Mouse (Mus musculus) frontal cortex, postnatal 36 days (tissue): ENCODE results near the gene Fads6.

Source experiments
- DNase-seq, 2 experiments: peaks; one replicate each; pipeline ENCODE4 v3.0.0; 2022; ENCODE audit warnings: low spot score in 2 of 2

The Fads6 gene

GRCm38 (mm10) chr11:115257775-115258510, 39.5 kb downstream of the Fads6 start:
- no peak for DNase-seq

GRCm38 (mm10) chr11:115251258-115251657, 46.2 kb downstream of the Fads6 start:
- DNase-seq, result no peak

GRCm38 (mm10) chr11:115250405-115251090, 46.9 kb downstream of the Fads6 start:
- DNase-seq, result no peak

- DNase-seq, result no peak
Observed at GRCm38 (mm10) chr11:115249721-115250404, 47.6 kb downstream of the Fads6 start.

- no peak for DNase-seq
Observed at GRCm38 (mm10) chr11:115247945-115248344, 49.5 kb downstream of the Fads6 start.

- DNase-seq, result no peak
Observed at GRCm38 (mm10) chr11:115247240-115247639, 50.2 kb downstream of the Fads6 start.

GRCm38 (mm10) chr11:115246386-115246785, 51.1 kb downstream of the Fads6 start:
- DNase-seq, result no peak

- no peak for DNase-seq
Observed at GRCm38 (mm10) chr11:115244840-115245239, 52.6 kb downstream of the Fads6 start.

GRCm38 (mm10) chr11:115243783-115244182, 53.7 kb downstream of the Fads6 start:
- no peak for DNase-seq

- DNase-seq, result no peak
Observed at GRCm38 (mm10) chr11:115242746-115243145, 54.7 kb downstream of the Fads6 start.

- DNase-seq, result no peak
Observed at GRCm38 (mm10) chr11:115241402-115241801, 56.1 kb downstream of the Fads6 start.

GRCm38 (mm10) chr11:115236570-115236969, 60.9 kb downstream of the Fads6 start:
- no peak for DNase-seq

- DNase-seq, result no peak
Observed at GRCm38 (mm10) chr11:115234320-115235044, 63.0 kb downstream of the Fads6 start.

- DNase-seq, result peak; percentile 40 to 54
Observed at GRCm38 (mm10) chr11:115233526-115234290, 63.8 kb downstream of the Fads6 start.

- DNase-seq, result no peak
Observed at GRCm38 (mm10) chr11:115232889-115233288, 64.6 kb downstream of the Fads6 start.

GRCm38 (mm10) chr11:115231924-115232323, 65.5 kb downstream of the Fads6 start:
- DNase-seq, result no peak

GRCm38 (mm10) chr11:115231168-115231915, 66.1 kb downstream of the Fads6 start:
- DNase-seq, result no peak
